Mouse (Mus musculus) liver, adult 2 months (tissue): Measurements from ENCODE around the gene Lrrc8b.

Experiments
- CTCF ChIP-seq: fragments of 200-500 bp; IDR thresholded peaks from 2 replicates; pipeline ENCODE4 v1.5.1; 2011; ENCODE audit warnings: low read depth, low read length, control low read depth
- POLR2A ChIP-seq: fragments of 200-500 bp; IDR thresholded peaks from 2 replicates; pipeline ENCODE4 v1.6.1; 2011; ENCODE audit warnings: low read length, control low read depth; ENCODE audit not compliant: insufficient read depth; ENCODE audit errors: extremely low read depth

GRCm38 (mm10) chr5:105414341-105415120 lies 1.0 kb upstream of the Lrrc8b start:
- TF ChIP-seq CTCF = no peak
- TF ChIP-seq POLR2A = no peak
